Mouse (Mus musculus) gastrocnemius, postnatal 25 days (tissue): Measurements from ENCODE around the gene Cep63. TPM values are rescaled to one million over a fixed set of nuclear protein-coding genes. Genes with fewer than 3 reads are reported as not detected.

Experiments used
- DNase-seq: peaks from one replicate; pipeline ENCODE4 v3.0.0; 2022
- long read RNA-seq, 2 experiments: library from polyadenylated mRNA; stranded (forward); transcript quantifications; one replicate each; pipeline ENCODE4 v2.0.0; 2021
- total RNA-seq, 2 experiments: library from RNA; stranded (reverse); gene quantifications; 1 replicate in 1 of 2; 2 replicates in 1 of 2; pipeline ENCODE4 v1.2.3; 2021

Cep63 gene
- total RNA-seq = 10 to 100 TPM; 19.1 to 22.4 TPM
- long read RNA-seq, experiment 1, full-length matches to known transcripts = 11 of 18 reads
- long read RNA-seq, experiment 1, partial matches to known transcripts = 1 of 18 reads
- long read RNA-seq, experiment 1, other reads (novel, unspliced or antisense) = 6 of 18 reads
- long read RNA-seq, experiment 2, full-length matches to known transcripts = 4 of 22 reads
- long read RNA-seq, experiment 2, partial matches to known transcripts = 3 of 22 reads
- long read RNA-seq, experiment 2, other reads (novel, unspliced or antisense) = 15 of 22 reads

- peak; percentile 96 for DNase-seq
Observed at GRCm38 (mm10) chr9:102625983-102626838, at the start of gene Cep63, which contains the start of gene Anapc13. TSS of gene Cep63 (minus strand) at chr9:102626534. TSS of gene Anapc13 (plus strand) at chr9:102626296.

DNA sequence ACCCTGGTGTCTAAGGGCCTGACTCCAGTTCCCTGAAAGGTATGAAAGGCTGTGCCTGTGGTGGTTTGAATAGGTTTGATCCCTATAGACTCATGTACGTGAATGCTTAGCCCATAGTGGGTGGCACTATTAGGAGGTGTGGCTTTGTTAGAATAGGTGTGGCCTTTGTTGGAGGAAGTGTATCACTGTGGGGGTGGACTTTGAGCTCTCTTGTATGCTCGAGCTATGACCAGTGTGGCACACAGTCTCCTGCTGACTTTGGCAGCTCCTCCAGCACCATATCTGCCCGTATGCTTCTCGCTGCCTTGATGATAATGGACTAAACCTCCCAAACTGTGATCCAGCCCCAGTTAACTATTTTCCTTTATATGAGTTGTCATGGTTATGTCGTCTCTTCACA is 49.6 kb upstream of the Cep63 start:
- no peak for DNase-seq

- DNase-seq = no peak
Observed at GRCm38 (mm10) chr9:102673381-102673780, 47.0 kb upstream of the Cep63 start.

- DNase-seq = no peak
Observed at GRCm38 (mm10) chr9:102668906-102669305, 42.6 kb upstream of the Cep63 start.

GRCm38 (mm10) chr9:102668115-102668514 is 41.8 kb upstream of the Cep63 start:
- no peak for DNase-seq

DNA sequence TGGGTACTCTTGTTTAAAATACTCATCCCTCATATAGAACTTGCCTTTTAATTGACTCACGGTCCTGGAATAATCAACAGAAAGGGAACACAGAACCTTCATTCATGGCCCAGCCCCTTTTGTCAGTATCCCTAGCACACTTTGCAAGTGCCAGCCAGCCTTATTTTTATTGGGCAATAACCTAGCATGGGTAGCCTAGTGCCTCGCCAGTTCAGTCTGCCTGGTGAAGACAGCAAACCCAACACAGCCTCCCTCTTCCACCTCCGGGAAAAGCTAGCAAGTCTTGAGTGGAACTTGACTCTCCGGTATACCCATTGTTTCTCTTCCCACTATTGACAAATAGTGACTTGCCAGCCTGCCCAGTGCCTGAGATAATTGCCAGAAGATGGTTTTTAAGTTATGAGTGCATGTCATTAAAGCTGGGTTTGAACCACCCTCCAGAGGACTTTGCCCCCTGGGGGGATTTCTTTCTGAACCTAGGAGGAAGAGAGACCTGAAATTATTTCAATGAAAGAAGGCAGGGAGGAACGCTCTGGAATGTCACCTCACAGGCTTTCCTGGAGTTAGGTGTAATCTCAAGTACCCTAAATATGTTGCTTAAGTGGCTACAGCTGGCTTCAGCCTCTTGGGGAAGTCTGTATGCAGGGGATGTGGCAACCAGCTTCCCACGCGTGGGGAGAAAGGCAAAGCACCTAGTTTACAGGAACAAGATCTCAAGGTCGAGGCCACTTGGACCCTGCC is 30.2 kb upstream of the Cep63 start:
- DNase-seq = no peak

DNA sequence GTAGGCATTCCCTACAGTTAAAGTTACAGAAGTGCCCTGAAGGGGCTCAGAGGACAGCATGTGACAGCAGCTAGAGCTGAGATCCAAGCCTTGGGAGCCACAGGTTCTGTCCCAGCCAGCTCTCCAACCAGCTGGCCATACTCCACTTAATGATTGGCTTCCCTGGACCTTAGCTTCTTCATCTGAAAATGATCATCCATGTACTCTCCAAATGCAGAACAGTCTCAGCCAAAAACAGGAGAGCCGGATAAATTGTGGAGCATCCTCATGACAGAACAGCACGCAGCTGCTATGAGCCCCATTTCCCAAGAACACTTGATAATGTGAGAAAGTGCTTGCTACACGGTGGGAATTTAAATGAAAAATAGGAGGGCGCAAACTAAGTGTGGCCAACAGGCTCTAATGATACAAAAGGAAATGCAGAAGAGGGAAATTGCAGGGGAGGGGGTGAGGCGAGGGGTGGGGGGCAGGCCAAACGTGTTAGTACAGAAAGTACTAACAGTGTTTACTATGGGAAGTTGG is 24.9 kb upstream of the Cep63 start:
- peak; percentile 54 for DNase-seq

DNA sequence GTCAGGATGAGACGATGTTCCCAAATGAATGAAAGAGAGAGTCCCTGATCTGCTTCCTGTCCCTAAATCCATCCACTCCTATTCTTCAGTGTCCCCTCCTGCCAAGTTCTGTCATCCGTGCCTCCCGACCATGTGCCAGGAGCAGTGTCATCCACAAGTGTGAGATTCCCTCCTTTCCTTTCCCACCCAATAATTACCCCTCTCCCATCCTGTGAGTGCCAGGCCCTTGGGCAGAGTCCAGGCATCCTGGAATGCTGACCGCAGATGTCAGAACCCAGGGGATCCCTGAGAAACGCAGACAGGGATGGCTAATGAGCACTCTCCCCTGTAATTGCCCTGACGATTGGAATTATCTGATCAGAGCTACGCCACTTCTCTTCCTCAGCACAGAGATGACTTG is 24.3 kb upstream of the Cep63 start:
- peak; percentile 66 for DNase-seq

GRCm38 (mm10) chr9:102649917-102650527 is 23.7 kb upstream of the Cep63 start:
- DNase-seq = no peak

DNA sequence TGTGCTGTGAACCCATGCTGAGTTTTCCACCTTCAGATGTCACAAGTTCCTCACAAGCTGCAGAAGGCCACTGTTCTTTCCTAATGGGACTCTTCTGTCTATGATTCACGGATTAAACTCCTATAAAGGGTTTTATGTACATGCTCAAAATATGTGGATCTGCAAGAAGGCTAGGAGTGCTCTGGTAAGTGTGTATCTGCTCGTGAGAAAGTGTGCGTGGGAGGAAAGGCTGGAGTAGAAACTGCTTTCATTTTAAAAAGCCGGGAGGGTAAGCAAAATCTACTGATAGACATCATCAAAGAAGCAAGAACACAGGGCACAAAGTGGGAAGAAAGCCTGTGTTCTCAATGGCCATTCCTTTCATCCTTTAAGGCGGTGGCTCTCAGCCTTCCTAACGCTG is 20.7 kb upstream of the Cep63 start:
- DNase-seq = no peak

- no peak for DNase-seq
Observed at GRCm38 (mm10) chr9:102645119-102645695, 18.9 kb upstream of the Cep63 start.

- peak; percentile 84 for DNase-seq
Observed at GRCm38 (mm10) chr9:102643486-102644101, 17.3 kb upstream of the Cep63 start.

DNA sequence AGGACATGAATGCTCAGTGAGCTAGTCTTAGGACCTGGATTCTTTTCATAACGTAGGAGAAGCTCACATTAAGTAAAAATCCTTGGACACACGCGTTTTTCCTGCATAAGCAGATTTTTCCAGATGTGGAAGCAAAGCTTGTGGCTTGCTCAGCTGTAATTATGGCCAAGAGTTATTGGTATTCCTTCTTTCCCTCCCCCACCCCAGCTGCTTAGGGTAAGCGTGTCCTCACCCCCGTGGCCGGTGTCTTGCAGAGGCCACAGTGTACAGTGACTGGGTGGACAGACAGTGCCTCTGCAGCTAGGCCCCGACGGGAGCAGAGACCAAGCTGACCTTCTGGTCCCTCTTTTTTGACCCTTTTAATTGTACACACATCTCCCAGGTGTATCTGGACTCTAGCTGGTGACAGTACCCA is 16.7 kb upstream of the Cep63 start:
- DNase-seq = peak; percentile 60

DNA sequence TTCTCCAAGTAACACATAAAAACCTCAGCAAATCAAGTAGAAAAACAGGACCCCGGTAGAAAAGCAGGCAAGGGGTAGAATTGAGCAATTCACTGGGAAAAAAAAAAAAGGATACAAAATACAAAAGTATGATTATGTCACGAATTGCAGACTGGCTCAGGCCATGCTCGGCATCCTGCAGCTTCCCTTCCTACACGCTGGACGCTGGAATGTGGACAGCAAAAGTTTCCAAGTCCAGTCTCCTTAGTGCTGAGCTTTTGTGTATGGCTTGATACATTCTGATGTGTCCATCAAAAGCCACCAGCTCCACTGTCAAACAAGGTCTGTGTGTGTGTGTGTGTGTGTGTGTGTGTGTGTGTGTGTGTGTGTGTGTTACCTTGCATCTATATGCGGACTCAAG is 15.2 kb upstream of the Cep63 start:
- no peak for DNase-seq

GRCm38 (mm10) chr9:102639510-102639909 is 13.2 kb upstream of the Cep63 start:
- DNase-seq = no peak

- DNase-seq = no peak
Observed at GRCm38 (mm10) chr9:102638963-102639362, 12.6 kb upstream of the Cep63 start.

DNA sequence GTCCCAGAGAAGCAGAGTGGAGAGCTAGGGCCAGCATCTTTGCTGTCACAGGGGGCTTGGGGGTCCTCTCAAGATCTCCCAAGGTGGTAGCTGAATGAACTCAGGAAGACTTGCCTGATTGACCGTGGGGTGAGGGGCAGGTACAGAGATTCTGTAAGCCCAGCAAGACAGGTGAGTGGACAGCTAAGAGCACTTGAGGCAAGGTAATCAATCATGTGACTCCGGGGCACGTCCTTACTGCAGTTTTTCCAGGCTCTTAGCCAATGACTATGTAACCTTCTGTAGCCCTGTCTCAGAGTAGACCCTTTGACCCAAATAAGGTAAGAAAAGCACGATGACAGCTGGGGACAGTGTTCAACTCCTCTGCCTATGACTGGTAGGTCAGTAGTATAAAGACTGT is 10.8 kb upstream of the Cep63 start:
- DNase-seq = no peak

DNA sequence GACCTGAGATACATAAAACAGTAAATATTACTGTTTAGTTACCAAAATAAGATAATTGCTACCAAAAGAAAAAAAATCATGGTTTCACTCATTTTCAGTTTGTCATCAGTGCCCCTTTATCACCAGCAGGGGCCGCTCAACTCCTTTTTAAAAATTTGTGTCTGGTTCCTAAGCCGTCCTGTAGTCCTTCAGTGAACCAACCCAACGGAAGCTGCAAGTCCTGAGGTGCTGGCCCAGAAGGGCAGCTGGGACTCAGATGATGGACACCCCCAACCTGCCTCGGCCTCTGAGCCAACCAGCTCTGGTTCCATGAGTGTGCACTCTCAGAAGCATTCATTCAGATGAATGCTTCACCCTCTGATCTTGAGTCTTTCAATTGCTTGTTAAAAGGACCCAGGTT is 10.2 kb upstream of the Cep63 start:
- DNase-seq = no peak

DNA sequence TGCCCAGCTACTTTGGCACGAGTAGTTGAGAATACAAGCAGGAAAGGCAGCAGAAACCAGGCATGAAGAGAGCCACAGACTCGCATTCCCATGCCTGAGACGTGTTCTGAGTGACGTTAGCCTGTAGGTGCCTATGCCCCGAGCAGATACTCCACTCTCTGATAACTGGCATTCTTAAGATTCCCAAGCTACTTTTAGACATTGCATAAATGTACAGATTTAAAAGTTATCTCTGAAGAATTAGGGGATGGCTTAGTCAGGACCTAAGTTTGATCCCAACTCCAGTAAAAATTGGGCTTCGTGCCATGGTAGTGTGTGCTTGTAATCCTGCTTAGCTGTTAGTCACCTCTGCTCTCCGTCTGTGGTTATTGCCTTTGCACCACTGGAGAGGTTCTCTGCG is 8.1 kb upstream of the Cep63 start:
- DNase-seq = no peak

- DNase-seq = no peak
Observed at GRCm38 (mm10) chr9:102632923-102633537, 6.7 kb upstream of the Cep63 start.

GRCm38 (mm10) chr9:102632173-102632572 is 5.8 kb upstream of the Cep63 start:
- DNase-seq = no peak
